Mouse (Mus musculus) cerebral cortex, adult 2 months (tissue): ENCODE data around the gene Ctbp2.

Experiments used
- WGBS: fragments of 180-500 bp; shearing (Covaris S2); methylation state at CpG from one replicate; pipeline ENCODE4 v1.1.7; 2018; 5-methylcytosine and 5-hydroxymethylcytosine counted together

Gene Ctbp2

DNA sequence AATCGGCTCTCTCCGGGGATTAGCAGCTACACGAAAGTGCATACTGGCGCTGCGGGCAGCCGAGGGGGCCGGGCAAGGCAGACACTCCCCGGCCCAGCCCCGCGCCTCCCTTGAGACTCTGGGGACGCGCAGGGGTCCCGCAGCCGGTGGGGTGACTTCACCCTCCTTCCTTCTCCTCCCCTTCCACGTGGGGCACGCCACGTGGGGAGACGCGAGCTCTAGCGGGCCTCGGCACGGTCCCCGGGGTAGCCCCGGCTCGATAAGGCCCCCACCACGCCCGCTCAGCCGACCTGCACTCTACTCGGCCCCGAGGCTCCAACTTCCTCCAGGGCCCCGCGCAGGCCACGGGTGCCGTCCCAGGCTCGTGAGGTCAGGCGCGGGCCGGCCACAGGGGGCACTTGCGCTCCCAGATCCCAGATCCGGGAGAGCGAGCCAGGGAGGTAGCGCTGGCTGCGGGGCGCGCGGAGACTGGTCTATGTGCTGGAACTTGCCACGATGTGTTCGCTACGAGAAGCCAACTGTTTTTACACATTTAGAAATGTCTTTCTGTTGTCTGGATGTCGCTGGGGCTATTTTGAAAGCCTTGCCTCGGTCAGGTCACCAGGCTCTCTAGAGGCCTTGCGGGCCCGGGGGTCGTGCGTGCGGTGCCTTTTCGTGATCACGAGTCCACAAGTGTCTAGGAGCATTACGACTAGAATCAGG, at the start of gene Ctbp2:
Ctbp2 (minus strand) TSS at position 356 of the 702 bp plus-strand sequence.
- 3% methylated on average over 59 of the region's 59 CpGs for WGBS

DNA sequence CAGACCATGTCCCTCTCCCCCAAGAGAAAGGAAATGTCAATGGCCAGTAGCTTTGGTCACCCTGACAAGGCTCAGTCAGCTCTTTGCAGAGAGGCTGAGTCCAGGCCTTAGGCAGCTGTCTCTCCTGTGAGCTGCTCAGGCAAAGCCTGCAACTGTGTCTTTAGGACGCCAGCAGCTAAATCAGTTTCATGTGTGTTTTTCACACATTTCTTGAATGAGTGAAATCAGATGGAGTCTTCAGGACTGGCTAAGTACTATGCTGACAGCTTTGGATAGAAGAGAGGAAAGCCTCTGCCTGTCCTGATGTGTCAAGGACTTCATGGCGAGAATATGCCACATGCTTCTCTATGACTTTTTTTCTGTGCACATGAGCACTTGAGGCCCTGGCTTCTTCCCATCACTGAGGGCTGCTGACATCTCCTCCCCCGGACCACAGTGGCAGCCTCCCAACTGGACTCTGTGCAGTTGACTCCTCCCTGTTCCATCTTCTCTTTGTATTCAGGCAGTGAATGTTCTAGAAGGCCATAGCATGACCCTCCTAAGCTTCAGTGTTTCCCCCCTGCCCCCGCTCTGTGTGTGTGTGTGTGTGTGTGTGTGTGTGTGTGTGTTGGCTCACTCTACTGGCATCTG, 47.4 kb upstream of the Ctbp2 start:
- WGBS, result 66% methylated on average over 4 of the region's 4 CpGs

DNA sequence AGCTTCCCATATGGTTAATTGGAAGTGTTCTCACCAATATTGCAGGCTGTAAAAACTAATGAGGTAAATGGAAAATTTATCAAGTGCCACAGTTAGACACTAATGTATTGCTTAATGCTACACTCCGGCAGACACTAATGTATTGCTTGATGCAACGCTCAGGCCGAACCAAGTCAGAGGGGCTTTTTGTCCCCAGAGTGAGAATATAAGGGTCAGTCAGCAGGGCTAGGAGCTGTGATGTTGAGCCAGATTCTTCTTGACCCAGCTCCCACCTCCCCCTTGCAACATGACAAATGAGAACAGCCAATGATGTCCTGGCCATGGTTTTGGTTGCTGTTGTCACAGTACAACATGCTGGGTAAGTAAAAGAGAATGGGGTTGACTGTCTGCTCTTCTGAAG, 44.8 kb upstream of the Ctbp2 start:
- 97% methylated on average over 3 of the region's 3 CpGs for WGBS

DNA sequence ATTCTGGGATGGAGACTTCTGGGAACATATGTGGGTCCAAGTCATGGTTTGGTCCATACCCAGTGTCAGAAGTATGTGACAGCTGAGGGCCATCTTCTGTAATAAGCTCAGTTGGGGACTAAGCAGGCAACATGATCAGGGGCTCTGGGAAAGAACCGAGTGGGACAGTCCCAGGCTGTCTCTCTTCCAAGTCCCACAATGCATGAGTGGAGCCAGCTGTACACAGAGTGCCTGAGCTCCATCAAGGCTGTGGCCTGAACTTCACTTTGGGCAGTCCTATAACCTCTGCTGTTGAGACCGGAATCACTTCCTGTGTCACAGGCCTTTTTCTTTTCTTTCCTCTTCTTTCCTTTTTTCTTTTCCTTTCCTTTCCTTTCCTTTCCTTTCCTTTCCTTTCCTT, 43.7 kb upstream of the Ctbp2 start:
- WGBS, result 96% methylated on average over 2 of the region's 2 CpGs

DNA sequence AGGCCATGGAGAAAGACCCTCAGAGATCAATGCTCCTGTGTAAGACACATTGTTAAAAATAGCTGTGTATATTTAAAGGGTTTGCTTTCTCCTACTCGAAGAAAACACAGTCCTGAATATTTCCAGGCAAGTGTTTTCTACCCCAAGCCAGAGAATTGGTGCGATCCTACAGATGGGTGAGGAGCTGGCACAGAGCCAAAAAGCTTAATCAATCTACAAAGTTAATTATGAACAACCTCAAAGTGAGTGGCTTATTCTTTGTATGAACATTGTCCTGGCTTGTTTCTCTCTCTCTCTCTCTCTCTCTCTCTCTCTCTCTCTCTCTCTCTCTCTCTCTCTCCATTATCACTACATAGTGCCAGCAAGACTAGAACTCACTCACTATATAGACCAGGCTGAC, 40.6 kb upstream of the Ctbp2 start:
- WGBS, result 39% methylated on average over 2 of the region's 2 CpGs

DNA sequence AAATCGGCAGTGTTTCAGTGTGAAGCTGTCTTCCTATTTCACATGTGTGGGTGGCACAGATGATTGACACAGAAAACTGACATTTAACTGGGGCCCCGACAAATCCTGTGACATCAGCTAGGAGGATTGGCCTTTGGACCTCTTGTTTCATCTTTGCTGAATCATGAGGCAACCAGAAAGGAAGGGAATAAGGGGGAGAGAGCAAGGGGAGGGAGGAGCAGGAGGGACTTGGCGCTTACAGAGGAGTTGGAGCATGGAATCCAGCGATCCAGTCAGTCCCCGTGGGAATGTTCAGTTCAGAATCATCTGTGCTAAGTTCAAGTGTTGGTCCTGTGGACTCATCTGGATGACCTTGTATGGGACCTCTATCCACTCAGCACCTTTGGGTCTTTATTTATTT, 38.9 kb upstream of the Ctbp2 start:
- WGBS, result 62% methylated on average over 5 of the region's 5 CpGs

DNA sequence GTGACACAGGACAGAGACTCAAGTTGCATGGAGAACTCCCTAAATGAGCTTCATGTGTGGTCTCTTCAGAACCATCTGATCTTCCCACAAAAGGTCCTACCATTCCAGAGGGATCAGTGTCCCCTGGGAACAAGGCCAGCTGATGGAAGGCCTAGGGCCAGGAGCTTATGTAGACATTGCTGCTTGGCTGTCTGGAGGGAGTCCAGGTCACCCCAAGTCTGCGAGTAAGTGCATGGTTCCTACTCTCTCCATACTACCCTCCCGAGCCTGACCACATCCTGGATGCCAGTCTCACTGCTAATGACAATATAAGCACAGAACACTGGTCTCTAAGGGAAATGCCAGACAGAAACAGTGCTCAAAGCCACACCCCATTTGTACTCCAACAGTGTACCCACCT, 38.0 kb upstream of the Ctbp2 start:
- 83% methylated on average over 2 of the region's 2 CpGs for WGBS

DNA sequence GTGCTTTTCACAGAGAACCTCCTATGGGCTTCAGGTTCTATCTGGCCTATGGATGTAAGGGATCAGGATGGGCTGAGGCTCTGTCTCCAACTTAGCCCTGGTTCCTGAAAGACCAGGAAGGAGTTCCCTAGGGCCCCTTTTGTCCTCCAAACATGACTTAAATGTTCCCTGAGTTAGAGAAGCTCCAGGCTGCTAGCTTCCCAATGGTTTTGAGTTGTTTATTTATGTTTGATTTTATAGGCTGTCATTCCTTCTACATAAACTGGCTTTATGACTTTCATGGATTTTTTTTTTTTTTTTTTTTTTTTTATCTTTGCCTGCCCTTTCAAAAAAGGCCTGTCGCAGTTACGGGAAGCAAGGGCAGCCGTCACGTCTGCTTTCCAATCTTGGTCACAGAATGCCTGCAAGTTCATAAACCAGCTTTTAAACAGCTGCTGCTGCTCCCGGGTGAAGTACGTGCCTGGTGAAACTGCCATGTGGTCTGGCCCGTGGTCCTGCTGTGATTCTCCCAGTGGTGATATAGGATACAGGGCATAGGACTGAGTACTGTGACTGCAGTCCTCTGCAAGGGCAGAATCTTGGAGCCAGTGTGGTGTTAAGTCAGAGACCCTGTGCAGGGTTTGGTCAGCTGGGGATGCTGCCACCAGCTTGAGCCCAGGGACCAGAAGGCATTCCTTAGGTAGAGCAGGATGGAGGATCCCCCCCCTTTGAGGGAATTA, 37.4 kb upstream of the Ctbp2 start:
- WGBS, result 86% methylated on average over 7 of the region's 7 CpGs

DNA sequence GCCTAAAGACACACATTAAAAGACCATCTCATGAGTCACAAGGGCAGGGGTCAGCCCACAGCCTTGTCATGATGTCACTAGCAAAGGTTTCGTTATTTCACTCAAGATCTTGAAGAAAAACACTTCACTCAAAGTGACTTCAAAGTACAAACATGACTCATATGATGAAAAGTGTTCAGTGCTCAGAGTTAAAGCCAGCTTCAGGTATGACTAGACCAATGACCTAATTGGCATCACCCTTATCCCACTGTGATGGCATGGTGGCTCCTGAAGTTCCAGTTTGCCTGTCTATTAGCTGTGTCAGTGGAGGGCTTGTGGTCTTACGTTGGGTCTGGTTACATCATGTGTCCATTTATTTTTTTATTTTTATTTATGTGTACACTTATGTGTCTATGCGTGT, 35.4 kb upstream of the Ctbp2 start:
- 94% methylated on average over 3 of the region's 3 CpGs for WGBS

DNA sequence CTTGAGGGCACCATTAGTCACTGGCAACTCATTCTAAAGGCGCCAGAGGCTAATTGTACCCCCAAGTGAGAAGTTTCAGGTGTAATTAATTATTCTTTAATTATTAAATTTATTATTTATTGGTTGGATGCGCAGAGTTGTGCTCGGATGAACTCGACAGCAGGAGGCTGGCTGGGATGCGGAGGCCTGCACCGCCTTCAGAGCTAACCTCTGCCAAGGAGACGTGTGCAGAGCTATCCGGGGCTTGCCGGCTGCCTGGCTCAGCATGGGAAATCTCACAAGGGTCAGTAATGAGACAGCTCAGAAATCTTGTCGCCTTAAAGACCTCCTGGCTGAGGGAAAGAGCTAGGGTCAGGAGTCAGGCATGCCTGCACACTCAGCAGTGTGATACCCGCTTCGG, 31.5 kb upstream of the Ctbp2 start:
- 88% methylated on average over 12 of the region's 12 CpGs for WGBS

DNA sequence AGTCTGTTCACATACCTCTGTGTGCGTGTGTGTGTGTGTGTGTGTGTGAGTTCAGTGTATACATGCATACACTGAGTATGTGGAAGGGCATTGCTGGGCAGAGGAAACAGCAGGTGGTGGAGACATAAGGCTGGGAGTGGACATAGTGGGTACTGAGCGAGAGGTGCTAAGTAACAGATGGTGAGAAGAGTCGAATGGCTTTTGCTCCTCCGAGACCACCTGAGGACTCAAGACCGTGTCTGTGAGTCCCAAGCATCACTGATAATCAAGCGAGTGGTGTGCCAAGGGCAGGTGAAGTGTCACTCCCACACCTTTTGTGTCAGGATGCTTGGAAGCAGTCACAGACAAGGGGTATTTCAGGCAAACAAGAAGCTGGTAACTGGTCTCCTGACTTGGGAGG, 30.7 kb upstream of the Ctbp2 start:
- WGBS, result 74% methylated on average over 6 of the region's 6 CpGs

DNA sequence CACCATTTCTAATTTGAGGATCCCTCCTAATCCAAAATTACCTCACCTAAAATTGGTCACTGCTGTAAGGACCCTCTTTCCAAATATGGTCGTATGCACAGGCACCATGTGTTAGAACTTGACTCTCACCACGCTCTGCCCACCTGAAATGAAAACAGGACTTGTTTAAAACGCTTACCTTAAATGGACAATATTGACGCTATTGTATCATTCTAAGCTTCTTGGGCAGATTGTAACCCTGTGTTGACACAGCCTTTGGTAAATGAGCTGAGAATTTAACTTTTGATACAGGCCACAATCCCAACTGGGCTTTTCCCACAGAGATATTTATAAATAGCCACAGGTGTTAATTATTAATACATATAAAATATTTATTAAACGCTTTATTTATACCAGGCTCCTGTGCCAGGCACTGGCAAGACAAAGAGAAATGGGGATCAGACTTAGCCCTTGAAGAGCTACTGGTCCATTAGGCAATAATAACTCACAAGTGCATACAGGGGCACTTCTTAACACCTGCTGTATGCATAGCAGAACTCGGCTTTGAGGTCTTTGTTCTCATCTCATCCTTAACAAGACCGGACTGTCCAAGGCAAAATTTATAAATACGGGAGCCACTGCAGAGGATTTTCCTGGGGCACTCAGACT, 15.7 kb upstream of the Ctbp2 start:
- 85% methylated on average over 8 of the region's 8 CpGs for WGBS

DNA sequence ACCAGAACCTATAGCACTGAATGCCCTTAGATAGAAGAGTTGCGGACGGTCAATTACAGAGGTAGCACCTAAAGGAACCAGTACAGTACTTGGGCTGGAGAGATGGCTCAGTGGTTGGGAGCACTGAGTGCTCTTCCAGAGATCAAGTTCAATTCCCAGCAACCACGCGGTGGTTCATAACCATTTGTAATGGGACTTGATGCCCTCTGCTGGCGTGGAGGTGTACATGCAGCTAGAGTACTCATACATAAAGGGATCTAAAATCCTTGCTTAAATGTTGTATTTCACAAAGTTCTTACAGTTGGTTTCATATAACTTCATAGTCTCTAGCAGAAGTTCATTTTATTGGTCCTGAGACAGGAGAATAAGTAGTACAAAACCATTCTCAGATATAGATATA, 9.4 kb upstream of the Ctbp2 start:
- 83% methylated on average over 5 of the region's 5 CpGs for WGBS

DNA sequence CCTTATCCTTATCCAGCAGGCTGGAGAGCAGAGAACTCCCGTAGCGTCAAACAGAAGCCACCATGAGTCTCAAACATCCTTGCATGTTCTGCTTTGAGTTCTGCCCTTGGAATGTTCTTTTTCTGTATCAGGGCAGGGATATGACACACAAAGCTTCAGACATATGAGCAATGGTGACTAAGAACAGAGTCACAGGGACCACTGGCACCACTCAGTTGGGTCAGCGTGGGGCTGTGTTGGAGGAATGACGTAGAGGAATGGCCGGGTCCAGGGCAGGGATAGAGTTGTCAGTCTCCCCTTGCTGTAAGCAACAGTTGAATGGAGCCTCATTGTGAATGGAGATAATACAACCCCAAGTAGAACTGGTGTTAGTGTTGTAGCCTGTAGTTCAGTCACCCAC, 8.5 kb upstream of the Ctbp2 start:
- 97% methylated on average over 5 of the region's 5 CpGs for WGBS

DNA sequence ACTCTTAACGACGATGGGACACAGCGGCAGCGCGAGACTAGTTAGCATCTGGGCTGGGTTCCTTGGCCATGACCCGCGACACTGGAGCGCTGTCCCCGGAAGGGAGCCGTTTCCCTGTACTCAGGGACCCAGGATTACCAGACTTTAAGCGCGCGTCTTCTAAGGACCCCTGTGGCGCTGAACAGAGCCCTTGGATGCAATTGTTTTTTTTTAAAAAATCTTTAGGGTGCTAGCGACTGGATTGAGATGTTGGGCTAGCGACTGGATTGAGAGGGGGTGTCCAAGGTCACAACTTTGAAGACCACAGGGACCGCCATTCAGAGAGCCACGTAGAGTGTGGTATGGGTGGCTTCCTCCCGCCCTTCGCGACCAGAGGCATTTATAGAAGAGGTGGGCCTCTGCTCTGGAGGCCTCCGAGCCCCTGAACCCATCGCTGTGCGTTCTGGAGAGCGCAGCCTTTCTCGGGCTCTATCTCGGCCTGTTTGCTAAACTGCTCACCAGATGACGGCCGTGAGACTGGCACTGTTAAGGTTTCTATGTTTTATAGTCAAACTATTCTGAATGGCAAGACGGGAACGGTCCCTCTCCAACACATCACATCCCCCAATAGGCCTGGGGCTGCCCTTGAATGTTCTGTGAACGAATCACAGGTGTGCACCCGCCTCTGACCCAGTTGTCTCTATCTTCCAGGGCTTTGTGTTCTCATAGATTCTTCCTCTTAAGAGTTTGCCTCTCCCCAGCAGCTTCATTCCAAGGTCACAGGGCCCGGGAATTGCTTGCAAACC, 739 bp upstream of the Ctbp2 start:
- WGBS, result 68% methylated on average over 34 of the region's 34 CpGs

DNA sequence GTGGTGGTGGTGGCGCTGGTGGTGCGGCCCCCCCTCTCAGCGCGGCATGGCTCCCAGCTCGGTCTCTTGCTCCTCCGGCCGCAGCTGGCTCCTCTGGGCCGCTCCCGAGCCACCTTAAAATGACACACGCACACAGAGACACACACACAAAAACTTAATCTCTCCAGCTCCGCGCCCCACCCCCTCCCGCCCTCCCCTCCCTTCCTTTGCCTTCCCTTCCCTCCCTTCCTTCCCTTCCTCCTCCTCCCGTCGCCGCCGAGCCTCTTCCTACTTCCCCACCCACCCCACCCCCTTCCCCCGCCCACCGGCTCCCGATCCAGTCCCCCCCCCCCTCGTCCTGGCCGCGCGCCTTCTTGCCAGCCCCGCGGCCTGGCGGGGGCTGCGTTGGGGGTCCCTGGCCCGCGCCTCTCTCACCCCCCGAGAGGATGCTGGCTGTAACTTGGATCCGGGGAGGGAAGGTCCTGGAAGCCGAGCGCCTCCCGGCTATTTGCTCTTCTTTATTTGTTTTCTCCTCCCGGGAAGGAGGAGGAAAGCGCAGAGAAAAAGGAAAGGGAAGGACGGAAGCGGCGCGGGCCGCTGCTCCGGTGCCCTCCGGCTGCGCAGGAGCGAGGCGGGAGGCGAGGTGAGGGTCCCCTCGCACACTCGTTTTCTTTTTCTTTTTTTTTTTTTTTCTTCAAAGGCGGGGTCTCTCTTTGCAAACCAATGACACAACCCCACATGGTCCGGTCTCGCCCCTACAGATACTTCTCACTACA, 733 bp downstream of the Ctbp2 start, which contains the start of gene Fgfr2:
Fgfr2 (minus strand) TSS at position 107 of the 755 bp plus-strand sequence.
- under 1% methylated on average over 42 of the region's 53 CpGs for WGBS

DNA sequence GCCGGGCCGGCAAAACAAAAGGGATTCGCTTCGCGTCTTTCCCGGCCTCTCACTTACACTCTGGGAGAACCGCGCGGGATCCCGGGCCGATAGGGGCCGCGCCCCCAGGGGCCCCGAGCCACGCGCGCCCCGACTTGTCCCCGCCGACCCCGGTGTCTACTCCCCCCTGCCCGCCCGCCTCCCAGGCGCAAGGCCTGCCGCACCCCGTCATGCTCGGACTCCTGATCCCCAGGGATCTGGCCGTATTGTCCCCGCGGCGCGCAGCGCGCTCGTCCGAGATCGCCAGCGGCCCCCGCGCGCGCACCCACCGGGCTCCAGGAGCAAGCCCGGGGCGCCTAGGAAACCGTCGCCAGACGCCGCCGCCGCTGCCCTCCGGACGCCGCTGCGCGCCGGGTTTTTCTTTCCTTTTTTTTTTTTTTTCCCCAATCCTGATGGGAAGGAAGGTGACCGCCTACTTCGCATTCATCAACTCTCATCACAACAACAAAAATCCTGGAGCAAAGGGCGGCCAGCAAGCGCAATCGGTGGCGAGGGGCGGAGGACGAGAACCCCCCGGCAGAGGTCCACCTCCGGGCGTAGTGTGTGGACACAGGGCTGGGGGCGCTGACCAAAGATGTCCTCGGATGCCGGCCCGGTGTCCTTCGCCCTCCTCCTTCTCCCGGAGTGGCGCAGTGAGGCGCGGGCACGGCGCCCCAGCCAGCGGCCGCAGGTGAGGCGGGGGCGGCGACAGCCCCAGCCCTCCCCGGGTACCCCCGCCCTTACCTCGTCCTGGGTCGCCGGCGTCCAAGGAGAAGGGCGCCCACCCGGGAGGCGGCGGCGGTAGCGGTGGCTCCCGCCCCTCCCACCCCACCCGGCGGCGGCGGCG, 1.5 kb downstream of the Ctbp2 start:
- under 1% methylated on average over 93 of the region's 102 CpGs for WGBS

DNA sequence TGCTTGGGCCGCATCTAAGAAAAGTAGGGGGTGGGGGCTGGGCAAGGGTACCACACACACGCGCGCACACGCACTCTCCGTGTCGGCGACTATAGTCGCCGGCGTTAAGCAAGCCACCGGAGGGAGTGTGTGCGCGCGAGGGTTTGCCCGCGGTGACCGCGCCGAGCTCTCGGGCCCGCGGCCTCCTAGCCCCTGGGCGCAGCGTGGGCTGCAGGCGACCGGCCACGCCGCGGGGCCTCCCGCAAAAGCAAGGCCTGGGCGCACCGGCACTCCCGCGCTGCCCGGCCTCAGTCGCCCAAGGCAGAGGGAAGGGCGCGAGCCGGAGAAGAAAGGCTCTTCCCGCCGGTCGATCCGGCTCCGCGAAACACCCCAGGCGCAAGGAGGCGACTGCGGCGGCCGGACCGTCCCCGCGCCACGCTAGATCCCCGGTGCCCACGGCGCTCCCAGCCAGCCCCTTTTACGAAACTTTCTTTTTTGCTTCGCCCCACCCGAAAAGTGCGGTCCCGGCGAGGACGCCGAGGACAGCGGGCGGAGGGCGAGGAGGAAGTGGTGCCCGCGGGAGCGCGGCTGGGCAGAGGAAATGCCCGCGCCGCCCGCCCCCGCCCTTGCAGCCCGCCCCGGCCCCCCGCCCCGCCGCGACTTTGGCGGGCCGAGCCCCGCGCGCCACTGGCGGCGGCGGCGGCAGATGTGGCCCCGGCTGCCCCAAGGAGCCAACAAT, 2.3 kb downstream of the Ctbp2 start:
- under 1% methylated on average over 85 of the region's 94 CpGs for WGBS

DNA sequence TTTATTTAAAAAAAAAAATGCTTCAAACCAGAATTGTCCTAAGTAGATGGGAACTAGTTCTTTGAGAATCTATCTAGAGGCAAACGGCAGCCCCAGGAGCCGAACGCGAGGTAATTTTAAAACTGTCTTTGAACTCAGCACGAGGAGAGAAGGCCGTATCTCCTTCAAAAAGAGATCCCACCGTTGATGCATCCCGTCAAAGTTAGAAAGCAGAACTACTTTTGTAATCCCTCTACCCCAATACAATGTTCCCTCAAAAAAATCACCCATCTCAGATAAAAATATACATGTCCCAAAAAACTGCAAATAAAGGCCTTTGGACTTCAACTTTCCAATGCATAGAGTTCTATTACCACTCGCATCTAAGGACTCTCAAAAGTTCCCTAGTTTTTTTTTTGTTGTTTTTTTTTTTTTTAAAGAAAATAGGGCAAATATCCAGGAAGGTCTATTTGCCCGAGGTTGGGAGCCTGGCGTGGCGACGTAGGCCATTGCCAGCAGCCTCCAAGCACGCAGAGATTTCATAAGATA, 3.0 kb downstream of the Ctbp2 start:
- WGBS, result 47% methylated on average over 14 of the region's 14 CpGs
